Mouse (Mus musculus) left cerebral cortex, adult 18-20 months (tissue): ENCODE results near the gene Cfap157. TPM values are rescaled to one million over a fixed set of nuclear protein-coding genes. Genes with fewer than 3 reads are reported as not detected.

ENCODE experiments used
- DNase-seq, 2 experiments: peaks; one replicate each; pipeline ENCODE4 v3.0.0; 2021 to 2022; ENCODE audit warnings: low spot score in 2 of 2, mixed read lengths in 1 of 2
- long read RNA-seq, 2 experiments: library from polyadenylated mRNA; stranded (forward); transcript quantifications; one replicate each; pipeline ENCODE4 v2.0.0; 2021
- total RNA-seq, 2 experiments: library from RNA; stranded (reverse); gene quantifications; 2 replicates each; pipeline ENCODE4 v1.2.3; 2021

Gene Cfap157
- total RNA-seq, result under 1 TPM; 0.28 to 0.33 TPM
- long read RNA-seq, experiment 1, result 0 reads
- long read RNA-seq, experiment 2, partial matches to known transcripts, result 0 of 3 reads
- long read RNA-seq, experiment 2, other reads (novel, unspliced or antisense), result 3 of 3 reads

DNA sequence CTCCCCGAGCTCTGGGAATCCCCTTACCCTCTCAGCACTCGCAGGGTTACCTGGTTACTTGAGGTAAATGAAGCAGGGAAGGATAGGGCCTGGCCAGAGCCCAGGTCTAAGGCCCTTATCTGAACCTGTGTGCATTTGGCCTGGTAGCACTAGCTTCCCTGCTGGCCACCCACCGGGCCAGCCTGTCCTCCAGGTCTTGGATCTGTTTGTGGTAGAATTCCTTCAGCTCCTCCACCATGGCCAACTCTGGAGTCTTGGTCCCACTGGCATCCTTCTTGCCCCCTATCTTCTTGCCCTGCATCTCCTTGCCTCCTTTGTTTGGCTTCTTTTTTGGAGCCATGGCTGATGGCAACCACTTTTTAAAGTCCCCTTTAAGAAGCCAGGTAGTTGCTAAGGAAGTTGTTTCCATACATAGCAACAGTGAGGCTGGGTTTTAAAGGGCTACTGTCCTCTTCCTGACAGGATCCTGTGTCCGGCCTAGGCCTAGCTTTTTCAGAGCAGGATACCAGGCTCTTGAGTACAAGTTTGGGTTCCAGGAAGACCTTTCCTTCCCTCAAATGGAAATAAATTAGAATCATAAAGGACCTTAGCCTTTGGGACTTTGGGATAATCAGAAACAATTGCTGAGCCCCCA, at the start of gene Cfap157:
TSS of gene Cfap157 (minus strand) at position 381 of the 634 bp plus-strand sequence.
- DNase-seq, result no peak

DNA sequence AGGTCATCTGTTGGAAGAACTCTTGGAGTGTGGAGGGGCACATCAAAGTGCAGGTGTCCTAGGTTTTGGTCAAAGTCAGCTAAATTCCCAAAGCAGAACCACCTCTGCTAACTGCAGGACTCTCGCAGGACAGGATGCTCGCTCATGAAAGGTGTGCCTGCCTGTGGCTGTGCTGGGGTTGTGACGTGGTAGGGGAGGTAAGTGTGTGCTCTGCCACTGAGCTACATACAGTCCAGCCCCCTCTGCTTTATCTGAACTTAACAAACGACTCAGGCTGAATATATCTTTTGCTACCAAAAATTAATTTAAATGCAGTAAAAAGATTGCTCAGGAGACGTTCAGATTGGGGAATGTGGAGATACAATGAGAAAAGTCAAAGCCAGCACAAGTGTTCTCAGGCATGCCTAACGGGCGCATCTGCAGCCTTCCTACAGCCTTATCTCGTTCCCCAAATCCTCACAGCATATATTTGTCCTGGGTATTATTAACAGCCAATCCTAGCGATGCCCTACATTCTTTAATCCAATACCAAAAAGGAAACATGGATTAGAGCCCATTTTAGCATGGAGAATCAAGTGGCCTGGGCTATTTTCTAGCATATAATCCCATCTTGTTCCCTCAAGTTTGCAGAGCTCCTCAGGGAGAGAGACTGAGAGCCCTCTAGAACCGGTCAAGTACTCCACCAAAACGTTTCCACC, 44.9 kb upstream of the Cfap157 start:
- no peak for DNase-seq

GRCm38 (mm10) chr2:32825796-32826195, 41.6 kb upstream of the Cfap157 start:
- DNase-seq, result no peak

GRCm38 (mm10) chr2:32824778-32825177, 40.5 kb upstream of the Cfap157 start:
- DNase-seq, result no peak

DNA sequence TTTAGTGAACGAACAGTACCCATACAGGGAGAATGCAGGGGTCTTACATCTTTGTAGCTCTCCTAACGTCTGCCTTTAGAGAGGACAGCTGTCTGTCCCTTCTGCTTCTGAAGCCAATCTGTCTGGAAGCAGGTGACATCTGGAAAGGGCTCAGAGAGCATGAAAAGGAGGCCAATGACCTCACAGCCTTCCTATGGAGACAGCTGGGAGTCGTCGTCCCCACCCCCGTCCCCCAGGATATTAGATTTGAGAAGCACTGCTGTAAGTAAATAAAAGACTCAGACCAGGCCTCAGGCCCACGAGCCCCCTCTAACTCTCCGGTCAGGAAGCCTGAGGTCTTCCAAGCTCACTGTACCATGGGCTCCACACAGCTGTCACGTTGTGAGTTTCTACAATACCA, 40.0 kb upstream of the Cfap157 start:
- DNase-seq, result no peak

DNA sequence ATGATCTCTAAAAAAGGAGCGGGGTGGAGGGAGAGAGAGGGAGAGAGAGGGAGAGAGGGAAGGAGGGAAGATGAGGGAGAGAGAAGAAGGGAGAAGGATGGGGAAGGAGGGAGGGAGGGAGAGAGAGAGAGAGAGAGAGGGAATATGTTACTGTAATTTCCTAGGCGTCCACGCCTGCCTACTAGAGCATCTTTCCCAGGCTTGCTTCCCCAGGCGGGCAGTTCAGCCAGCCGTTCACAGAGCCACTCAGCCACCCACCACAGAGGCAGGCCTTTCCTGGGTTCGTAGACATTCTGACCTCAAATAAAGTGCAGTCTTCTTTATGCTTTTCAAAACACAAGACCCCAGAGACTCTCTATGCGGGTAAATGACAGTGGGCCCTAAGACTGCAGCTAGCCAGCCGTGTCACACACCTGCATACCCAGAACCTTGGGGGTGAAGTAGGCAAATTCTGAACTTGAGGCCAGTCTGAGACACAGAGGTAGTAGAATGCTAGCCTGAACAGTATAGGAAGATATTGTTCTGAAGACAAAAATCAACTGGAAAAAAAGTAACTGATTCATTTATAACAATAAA, 39.4 kb upstream of the Cfap157 start:
- no peak for DNase-seq

DNA sequence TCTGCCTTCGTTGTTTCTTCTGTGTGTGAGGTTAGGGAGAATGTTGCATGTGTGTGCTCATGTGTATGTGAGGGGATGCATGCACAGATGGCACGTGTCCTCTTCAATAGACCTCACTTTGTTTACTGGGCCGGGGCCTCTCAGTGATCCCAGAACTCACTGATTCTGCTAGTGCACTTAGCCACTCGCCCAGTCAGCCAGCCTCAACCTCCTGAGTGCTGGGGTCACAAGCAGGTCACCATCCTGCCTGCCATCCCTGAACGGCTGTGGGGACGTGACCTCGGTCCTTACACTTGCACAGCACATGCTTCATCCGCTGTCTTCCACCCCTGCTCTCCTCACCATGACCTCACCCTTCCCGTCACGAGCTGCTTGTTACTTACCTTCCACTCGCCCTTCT, 38.9 kb upstream of the Cfap157 start:
- DNase-seq, result no peak

GRCm38 (mm10) chr2:32822643-32823042, 38.4 kb upstream of the Cfap157 start:
- no peak for DNase-seq

DNA sequence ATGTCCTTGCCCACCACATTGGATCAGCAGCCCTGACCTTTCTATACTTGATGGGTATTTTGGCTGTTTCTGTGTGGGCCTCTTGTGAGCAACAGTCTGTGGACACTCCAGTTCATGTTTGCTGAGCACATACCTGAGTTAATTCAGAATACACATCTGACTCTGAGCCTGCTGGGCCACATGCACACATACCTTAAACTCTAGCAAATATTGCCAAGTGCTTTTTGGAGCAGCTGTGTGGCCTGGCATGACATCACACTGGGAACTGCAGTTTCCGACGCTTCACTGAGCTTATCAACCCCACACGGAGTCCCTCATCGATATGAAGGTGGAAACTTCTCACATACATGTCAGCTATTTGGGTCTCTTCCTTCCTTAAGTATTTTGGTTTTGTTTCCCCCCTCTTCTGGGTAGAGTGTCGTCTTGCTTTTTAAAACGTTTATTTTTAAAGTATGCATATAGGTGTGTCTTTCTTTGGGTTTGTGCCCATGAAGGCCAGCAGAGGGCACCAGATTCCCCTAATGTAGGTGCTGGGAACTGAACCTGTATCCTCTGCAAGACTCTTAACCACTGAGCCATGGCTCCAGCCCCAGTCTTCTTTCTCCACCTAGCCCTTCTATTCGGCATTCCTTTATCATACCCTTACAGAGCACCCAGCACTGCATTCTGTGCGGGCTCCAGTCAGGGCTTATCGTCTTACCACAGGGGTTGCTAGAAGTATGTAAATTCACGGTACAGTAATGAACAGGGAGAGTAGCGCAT, 37.0 kb upstream of the Cfap157 start:
- no peak for DNase-seq

DNA sequence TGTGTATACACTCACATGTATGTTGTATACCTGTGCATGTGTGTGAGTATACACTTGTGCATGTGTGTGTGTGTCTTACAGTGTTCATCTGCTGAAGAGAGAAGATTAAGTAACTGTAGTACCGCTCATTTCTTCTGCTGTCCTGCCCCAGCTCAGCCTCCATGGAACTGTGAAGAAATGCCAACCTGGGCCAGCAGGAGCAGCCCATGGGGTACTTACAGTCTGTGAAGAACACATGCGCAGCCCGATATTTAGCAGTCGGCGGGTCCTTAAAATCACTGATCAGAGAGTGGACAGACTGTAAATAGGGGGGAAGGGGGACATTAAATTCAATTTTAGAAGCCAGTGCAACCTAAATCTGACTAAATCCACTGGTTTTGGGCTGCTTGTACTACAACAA, 34.0 kb upstream of the Cfap157 start:
- no peak for DNase-seq

DNA sequence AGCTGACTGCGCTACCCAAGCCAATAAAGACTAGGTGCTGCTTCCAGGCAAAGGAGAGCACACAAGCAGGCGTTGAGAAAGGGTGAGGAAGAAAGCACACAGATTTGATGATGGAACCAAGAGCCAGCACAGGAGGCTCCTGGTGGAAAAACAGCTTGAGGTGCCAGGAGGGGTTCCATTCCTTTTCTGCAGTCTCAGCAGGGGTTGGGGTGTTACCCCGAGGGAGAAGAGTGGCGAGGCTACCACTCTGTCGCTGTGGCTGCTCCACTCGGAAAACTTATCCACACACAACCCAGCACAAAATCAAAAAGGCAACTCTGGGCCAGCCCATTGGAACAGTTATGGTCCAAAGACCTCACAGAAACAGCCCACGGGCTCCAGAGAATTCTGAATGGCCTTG, 33.4 kb upstream of the Cfap157 start:
- no peak for DNase-seq

- peak; percentile 68 to 77 for DNase-seq
Measured at GRCm38 (mm10) chr2:32816946-32817581, 32.8 kb upstream of the Cfap157 start.

GRCm38 (mm10) chr2:32816497-32816896, 32.3 kb upstream of the Cfap157 start:
- DNase-seq, result no peak

- no peak for DNase-seq
Measured at GRCm38 (mm10) chr2:32811959-32812358, 27.7 kb upstream of the Cfap157 start.

GRCm38 (mm10) chr2:32808816-32809566, 24.8 kb upstream of the Cfap157 start:
- DNase-seq, result no peak

DNA sequence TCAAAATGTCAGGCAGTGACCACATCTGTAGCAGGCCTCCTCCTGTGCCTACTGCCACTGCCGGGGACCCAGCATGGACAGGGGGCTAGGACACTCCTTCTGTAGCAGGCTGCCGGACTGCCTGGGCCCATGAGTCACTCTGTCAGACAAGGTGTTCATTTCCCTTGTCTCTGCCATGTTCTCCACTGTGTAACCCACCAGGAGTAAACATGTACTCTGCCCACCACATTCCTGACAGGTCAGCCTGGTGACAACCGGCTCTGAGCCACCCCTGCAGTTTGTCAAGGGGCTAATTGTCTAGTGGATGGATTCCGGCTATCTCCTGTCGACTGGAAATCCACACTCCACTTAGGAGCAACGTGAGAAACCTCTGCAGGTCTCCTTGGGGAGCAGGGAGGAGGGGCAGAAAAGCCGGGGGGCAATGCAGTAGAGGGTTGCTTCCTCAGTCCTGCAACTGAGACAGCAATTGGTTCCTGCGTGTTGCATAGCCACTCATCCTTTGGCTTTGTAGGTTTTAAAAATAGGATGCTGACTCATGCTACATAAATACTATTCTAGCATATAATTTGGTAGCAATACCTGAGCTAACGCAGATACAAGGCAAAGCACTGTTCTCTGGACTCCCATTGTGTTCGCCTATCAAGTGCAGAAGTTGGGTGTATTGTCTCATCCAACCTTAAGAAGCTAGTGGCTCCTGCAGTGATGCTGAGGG, 14.2 kb upstream of the Cfap157 start:
- no peak for DNase-seq

- DNase-seq, result no peak
Measured at GRCm38 (mm10) chr2:32795748-32796418, 11.7 kb upstream of the Cfap157 start.

GRCm38 (mm10) chr2:32791297-32791696, 7.1 kb upstream of the Cfap157 start:
- DNase-seq, result no peak

GRCm38 (mm10) chr2:32788581-32788980, 4.4 kb upstream of the Cfap157 start:
- no peak for DNase-seq
